Mouse (Mus musculus) stomach, embryonic 14.5 days (tissue): ENCODE results near the gene Efcab11. TPM values are rescaled to one million over a fixed set of nuclear protein-coding genes. Genes with fewer than 3 reads are reported as not detected.

Experiments used
- ATAC-seq: fragments of 200-750 bp; cut with Nextera tagmentation; 2 replicates; pipeline ENCODE4 v1.8.0; 2017; ENCODE audit warnings: low read depth, moderate TSS enrichment; ENCODE audit not compliant: insufficient number of reproducible peaks, insufficient read depth, low FRiP score
- H3K27ac ChIP-seq: fragments of 300-500 bp; sonication (generic); 2 replicates; pipeline ENCODE4 v1.5.1; 2014; ENCODE audit warnings: mild to moderate bottlenecking, low read length, moderate library complexity, mixed read lengths
- H3K27me3 ChIP-seq: fragments of 300-500 bp; sonication (generic); 2 replicates; pipeline ENCODE4 v1.6.1; 2014; ENCODE audit warnings: low read length, control low read depth, mixed read lengths; ENCODE audit not compliant: control insufficient read depth, insufficient read depth
- H3K36me3 ChIP-seq: fragments of 300-500 bp; sonication (generic); 2 replicates; pipeline ENCODE4 v1.6.1; 2014; ENCODE audit warnings: mild to moderate bottlenecking, control low read depth, low read length, moderate library complexity, mixed read lengths; ENCODE audit not compliant: control insufficient read depth, insufficient read depth
- H3K4me1 ChIP-seq: fragments of 300-500 bp; sonication (generic); 2 replicates; pipeline ENCODE4 v1.6.1; 2014; ENCODE audit warnings: low read length, control low read depth, mixed read lengths; ENCODE audit not compliant: control insufficient read depth, insufficient read depth
- H3K4me2 ChIP-seq: fragments of 300-500 bp; sonication (generic); replicated peaks from 2 replicates; pipeline ENCODE4 v1.6.1; 2014; ENCODE audit warnings: low read depth, low read length, control low read depth
- H3K4me3 ChIP-seq: fragments of 300-500 bp; sonication (generic); 2 replicates; pipeline ENCODE4 v1.5.1; 2014; ENCODE audit warnings: low read depth, low read length, control low read depth
- H3K9ac ChIP-seq: fragments of 300-500 bp; sonication (generic); replicated peaks from 2 replicates; pipeline ENCODE4 v1.6.1; 2014; ENCODE audit warnings: low read depth, mild to moderate bottlenecking, control low read depth, low read length, moderate library complexity, mixed read lengths
- H3K9me3 ChIP-seq: fragments of 300-500 bp; sonication (generic); 2 replicates; pipeline ENCODE4 v1.6.1; 2016; ENCODE audit warnings: low read depth, low read length, control low read depth; ENCODE audit not compliant: control insufficient read depth
- whole genome bisulfite sequencing: fragments of 180-500 bp; shearing (Covaris S2); extraction: QIAGEN DNeasy Blood & Tissue Kit; methylation state at CpG from one replicate; pipeline ENCODE4 v1.1.7; 2014; 5-methylcytosine and 5-hydroxymethylcytosine counted together
- polyA plus RNA-seq: library from polyadenylated mRNA; unstranded; fragments of >200 nt; fragmentation: Nextera tagmentation; extraction: Ambion mirVana; gene quantifications from 2 replicates; pipeline ENCODE4 v1.2.1, GENCODE M21; 2014

Gene Efcab11
- polyA plus RNA-seq, 1 experiment from 2014 or later: 14.7 TPM

DNA sequence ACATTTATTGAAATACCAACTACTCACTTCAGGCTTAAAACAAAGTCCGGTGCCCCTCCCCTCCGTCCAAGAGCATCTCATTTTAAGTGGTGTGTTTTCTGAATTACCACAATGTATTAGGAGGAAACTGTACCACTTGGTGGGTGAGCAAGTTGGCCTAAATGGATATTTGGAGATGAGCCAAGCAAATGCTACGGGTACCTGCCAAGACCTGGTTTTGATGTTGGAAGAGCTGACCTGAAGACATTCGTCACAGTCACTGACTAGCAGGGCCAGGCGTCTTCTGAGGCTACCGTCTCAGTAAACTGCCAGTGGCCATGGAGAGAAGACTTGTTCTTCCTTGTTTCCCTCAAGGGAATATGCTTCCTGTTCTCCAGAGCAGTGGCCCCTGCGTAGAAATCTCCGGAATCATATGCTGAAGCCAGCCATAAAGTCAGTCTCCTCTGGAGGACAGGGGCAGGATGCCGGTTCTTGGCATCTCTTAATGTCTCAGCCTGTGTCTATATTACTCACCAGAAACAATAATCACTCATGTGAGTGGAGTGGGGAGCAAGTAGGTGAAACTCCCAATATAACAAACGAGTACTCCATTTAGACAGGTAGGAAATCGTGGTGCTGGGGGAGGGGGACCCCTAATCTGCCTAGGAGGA is 198.7 kb downstream of the Efcab11 start:
- Histone ChIP-seq H3K4me3 (no peak overlapping the region), H3K9me3 (no peaks in the 10 kb centered on the region), H3K27me3 (no peaks in the 10 kb centered on the region), H3K36me3 (no peaks in the 10 kb centered on the region), H3K27ac (no peak overlapping the region), H3K4me1 (0 out of 2 replicates have a peak, but pooled peaks cover 2% of the 10 kb centered on the region), H3K4me2 (no peak overlapping the region), H3K9ac (no peak overlapping the region)
- ATAC-seq: no peak
- 63% methylated on average over 11 of the region's 11 CpGs for WGBS

DNA sequence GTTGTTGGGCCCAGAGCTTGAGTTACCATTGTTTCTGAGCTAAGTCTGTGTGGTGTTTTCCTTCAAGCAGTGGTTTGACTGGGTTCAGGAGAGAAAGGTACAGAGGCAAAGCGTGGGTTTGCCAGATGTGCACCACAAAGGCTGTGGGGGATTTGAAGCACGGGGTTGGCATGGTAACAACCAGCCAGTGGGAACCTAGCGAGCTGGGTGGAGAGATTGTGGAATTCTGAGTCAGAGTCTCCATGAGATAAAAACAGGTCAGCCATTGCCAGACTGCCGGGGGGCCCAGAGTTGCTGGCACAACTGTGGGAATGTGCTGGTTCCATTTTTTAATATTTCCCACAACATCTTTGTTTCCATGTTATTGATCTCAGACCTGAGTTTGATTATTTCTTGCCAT is 202.6 kb downstream of the Efcab11 start:
- H3K36me3 ChIP-seq: no peaks in the 10 kb centered on the region
- H3K4me3 ChIP-seq: no peak overlapping the region
- WGBS: 51% methylated on average over 4 of the region's 4 CpGs
- H3K4me1 ChIP-seq: 0 out of 2 replicates have a peak, but pooled peaks cover 2% of the 10 kb centered on the region
- no peak overlapping the region for H3K9ac ChIP-seq
- no peak for ATAC-seq
- no peak overlapping the region for H3K4me2 ChIP-seq
- no peak overlapping the region for H3K27ac ChIP-seq
- H3K9me3 ChIP-seq: no peaks in the 10 kb centered on the region
- no peaks in the 10 kb centered on the region for H3K27me3 ChIP-seq

DNA sequence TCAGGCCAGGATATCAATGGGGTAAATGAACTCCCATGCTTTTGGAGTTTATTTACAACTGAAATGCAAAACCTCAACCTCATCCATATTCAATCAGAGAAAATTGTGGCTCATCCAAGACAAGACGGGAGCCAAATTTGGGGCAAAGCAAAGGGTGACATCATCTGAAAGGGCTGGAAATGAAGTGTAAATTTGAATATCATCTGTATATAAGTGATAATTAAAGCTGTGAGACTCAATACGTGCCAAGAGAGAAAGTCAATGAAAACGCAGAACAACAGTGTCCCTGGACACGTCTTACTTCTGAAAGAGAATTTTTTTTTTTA is 212.4 kb downstream of the Efcab11 start:
- Histone ChIP-seq H3K9me3 (no peaks in the 10 kb centered on the region), H3K27ac (no peak overlapping the region), H3K9ac (no peak overlapping the region), H3K36me3 (no peaks in the 10 kb centered on the region), H3K4me2 (no peak overlapping the region), H3K4me1 (peaks cover 12% of the 10 kb centered on the region), H3K27me3 (no peaks in the 10 kb centered on the region), H3K4me3 (no peak overlapping the region)
- 78% methylated on average over 4 of the region's 4 CpGs for WGBS
- no peak for ATAC-seq

DNA sequence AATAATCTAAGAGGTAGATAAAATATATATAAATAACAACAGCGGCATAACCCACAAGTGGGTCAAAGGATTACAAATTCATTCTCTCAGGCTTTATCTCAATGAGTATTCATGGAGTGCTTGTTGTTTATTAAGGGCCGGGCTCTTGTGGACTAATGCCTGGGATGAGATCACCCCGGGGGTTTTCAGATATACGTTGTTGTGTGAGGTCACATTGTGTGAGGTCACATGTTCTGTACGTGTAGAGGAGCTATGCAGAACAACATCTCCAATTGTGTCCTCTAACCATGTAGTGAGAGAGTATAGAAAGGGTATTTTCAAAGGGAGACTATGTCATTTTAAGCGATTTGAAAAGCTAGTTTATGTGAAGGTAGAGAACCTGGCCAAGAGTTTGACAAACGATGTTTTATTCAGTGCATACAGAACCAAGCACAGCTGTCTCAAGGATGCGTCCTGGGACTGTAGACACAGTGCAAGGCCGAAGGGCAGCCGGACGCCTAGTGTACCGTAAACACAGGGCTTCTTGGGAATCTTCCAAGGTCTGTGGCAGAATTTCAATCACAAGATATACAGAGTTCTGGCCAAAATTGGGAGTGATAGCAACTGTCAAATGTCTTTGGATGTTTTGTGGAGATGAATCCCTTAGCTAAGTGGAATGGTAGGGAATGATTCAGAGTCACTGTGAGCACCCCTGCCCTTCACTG is 212.9 kb downstream of the Efcab11 start:
- no peak overlapping the region for H3K4me2 ChIP-seq
- no peak overlapping the region for H3K27ac ChIP-seq
- peak; percentile 49; the same call in 1 of the 2 replicates for ATAC-seq
- WGBS: 54% methylated on average over 12 of the region's 12 CpGs
- H3K27me3 ChIP-seq: no peaks in the 10 kb centered on the region
- H3K4me1 ChIP-seq: peaks cover 12% of the 10 kb centered on the region
- no peaks in the 10 kb centered on the region for H3K9me3 ChIP-seq
- no peak overlapping the region for H3K9ac ChIP-seq
- H3K36me3 ChIP-seq: no peaks in the 10 kb centered on the region
- no peak overlapping the region for H3K4me3 ChIP-seq

DNA sequence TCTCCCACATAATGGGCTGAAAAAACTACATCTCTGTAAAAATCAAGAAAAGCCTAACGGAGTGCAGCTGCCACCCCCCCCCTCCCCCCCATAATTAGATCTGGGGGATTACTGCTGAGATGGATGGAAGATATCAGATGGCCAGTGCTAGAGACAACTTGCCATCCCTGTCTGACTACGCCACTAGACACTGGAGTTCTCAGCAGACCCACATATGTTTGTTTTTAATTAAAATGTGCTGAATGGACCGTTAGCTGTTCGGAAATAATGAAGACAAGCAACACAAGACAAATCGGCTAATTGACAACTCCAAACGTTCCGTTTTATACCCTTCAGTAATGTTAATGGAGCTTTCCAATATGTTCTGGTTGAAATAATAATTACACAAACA is 213.5 kb downstream of the Efcab11 start:
- H3K4me1 ChIP-seq: peaks cover 12% of the 10 kb centered on the region
- H3K27me3 ChIP-seq: no peaks in the 10 kb centered on the region
- H3K9ac ChIP-seq: no peak overlapping the region
- H3K9me3 ChIP-seq: no peaks in the 10 kb centered on the region
- WGBS: 70% methylated on average over 7 of the region's 7 CpGs
- 0 out of 2 replicates have a peak overlapping the region, but pooled peaks have one; percentile 13 for H3K4me2 ChIP-seq
- no peak for ATAC-seq
- no peak overlapping the region for H3K4me3 ChIP-seq
- no peaks in the 10 kb centered on the region for H3K36me3 ChIP-seq
- no peak overlapping the region for H3K27ac ChIP-seq

DNA sequence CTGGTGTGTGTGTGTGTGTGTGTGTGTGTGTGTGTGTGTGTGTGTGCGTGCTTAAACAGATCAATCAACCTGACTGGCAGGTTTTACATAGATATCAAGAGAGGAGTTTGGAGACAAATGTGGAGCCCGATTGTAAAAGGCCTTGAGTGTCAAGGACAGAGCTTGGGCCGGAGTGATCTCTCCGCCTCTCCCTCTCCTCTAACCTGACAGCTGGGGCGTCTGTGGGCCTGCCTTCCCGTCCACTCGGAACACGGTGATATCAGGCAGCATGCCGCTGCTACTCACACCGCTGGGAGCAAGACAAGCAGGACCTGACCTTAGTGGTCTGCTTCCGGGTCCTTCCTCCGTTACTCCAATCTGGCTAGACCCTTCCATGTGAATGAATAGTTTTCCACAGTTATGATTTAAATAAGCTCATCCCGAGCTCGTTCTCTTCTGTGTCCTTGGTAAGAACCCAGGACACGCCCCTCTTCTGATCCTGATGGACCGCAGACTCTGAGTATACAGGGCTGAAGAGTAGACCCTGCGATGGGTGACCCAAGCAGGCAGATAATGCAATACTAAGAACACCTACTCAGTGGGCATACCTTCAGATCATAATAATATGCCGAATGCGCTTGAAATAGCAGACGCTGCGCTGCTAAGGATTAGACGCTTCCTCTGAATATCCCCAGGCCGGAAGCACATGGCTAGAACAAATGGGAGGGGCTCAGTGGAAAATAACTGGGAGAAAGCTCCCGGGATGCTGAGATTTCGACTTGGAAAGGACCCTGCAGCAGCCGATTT is 214.1 kb downstream of the Efcab11 start:
- Histone ChIP-seq H3K27me3 (no peaks in the 10 kb centered on the region), H3K9ac (no peak overlapping the region), H3K4me1 (peaks cover 12% of the 10 kb centered on the region), H3K9me3 (no peaks in the 10 kb centered on the region), H3K4me2 (peak overlapping the region; percentile 13; the same call in 1 of the 2 replicates), H3K4me3 (no peak overlapping the region), H3K27ac (no peak overlapping the region; the same call in 1 of the 2 replicates), H3K36me3 (no peaks in the 10 kb centered on the region)
- no peak for ATAC-seq
- whole genome bisulfite sequencing: 50% methylated on average over 26 of the region's 26 CpGs

DNA sequence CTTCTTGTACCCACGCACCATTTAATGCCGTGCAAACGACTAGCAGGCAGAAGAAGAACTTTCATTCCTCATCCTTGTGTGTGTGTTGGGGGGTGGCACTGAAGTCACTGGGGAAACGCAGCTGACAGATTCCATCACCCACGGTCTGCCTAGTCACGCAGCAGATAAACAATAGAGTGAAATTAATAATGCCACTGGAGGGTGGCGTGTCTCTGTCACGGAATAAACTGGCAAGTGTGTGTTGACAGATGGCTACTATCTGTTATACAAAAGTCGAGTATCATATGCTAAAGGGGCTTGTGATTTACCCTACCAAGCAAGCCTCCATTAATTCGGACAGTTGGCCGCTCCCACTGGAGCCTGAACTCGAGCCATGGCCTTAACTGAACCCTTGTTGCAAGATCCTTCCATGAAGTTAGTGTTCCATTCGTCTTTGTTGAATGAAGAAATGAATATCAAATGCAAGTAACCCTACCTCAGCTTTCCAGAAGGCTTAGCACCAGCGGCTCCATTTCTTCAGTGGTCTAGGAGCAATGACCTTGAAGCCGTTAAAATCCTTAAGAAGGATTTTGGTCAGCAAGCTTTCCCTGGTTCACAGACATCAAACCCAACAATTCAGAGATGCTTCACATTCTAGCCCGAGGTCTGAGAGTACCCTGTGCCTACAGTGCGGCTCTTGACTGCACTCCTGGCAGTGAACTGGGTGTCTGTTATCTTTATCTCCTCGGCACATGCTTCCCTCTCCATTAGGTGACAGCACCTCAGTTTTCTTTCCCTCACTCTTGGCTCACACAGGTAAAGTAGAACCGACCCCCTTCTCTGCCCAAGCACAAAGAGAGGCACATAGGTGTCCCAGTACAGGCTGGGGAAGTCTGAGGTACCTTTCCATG is 229.0 kb downstream of the Efcab11 start:
- Histone ChIP-seq H3K9ac (no peak overlapping the region), H3K27ac (no peak overlapping the region), H3K4me3 (no peak overlapping the region), H3K36me3 (no peaks in the 10 kb centered on the region), H3K9me3 (peaks cover 5% of the 10 kb centered on the region; the same call in 1 of the 2 replicates), H3K4me1 (no peaks in the 10 kb centered on the region), H3K27me3 (no peaks in the 10 kb centered on the region), H3K4me2 (no peak overlapping the region)
- 85% methylated on average over 19 of the region's 19 CpGs for WGBS
- ATAC-seq: no peak

DNA sequence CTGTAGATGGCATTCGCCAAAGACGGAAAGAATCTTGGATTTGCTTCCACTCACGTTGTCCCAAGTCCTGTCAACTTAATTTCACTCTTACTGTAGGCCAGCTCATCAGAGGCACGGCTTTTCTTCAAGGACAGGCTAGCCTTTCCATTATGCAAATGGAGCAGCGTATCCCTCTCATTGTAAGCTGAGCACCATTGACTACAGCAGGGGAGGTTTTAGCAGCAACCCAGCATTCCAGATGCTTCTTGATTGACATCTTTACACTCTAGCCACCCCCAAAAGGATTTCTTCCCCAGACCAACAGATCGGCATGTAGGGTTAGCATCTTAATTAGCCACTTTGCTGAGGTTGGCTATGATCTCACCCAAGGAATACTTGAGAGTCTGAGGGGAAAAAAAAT is 231.8 kb downstream of the Efcab11 start:
- Histone ChIP-seq H3K27ac (no peak overlapping the region), H3K27me3 (no peaks in the 10 kb centered on the region), H3K4me1 (no peaks in the 10 kb centered on the region), H3K4me2 (no peak overlapping the region), H3K4me3 (no peak overlapping the region), H3K36me3 (no peaks in the 10 kb centered on the region), H3K9ac (no peak overlapping the region), H3K9me3 (no peaks in the 10 kb centered on the region)
- 74% methylated on average over 6 of the region's 6 CpGs for WGBS
- ATAC-seq: no peak
